Mouse (Mus musculus): ENCODE data around the gene Ehd4. TPM values are rescaled to one million over a fixed set of nuclear protein-coding genes. Genes with fewer than 3 reads are reported as not detected.

Ehd4 gene
- total and polyA plus RNA-seq, 3 experiments: 8.1 to 27.7 (median 9.8) TPM

DNA sequence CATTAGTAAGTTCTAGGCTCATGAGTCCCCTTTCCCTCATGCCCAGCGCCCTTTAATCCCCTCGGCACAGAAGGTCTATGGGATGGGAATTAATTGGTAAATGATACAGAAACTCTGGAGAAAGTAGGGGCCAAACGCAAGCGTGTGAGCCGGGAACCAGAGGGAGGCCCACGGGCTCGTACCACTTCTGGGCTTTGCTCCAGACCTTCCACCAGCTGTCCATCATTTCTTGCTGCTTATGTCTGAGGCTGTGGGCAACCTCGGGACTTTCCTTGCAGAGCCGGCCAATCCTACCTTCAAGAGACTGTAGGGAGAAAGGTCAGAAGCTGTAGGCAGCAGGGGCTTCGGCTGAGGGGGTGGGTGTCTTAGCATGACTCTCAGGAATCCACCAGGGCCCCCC lies 98.5 kb downstream of the Ehd4 start:
- no peak for DNase-seq (ENCODE audit: extremely low read depth)
- Histone ChIP-seq H3K4me1 (ENCODE audit: control insufficient read depth in 1 of 2, insufficient read depth in 2 of 2) (no peaks in the 10 kb centered on the region), H3K4me2 (ENCODE audit: insufficient read depth, low read depth, poor library complexity, severe bottlenecking) (no peak overlapping the region), H3K9me3 (replicated peaks; ENCODE audit: low read length) (no peaks in the 10 kb centered on the region), H3K79me2 (replicated peaks; ENCODE audit: control insufficient read depth, extremely low read depth, insufficient read depth, poor library complexity, severe bottlenecking) (no peaks in the 10 kb centered on the region), H3K4me3 (replicated peaks in 1 of 3; ENCODE audit: low read depth in 2 of 3, low read length in 2 of 3, poor library complexity in 1 of 3) (no peak overlapping the region), H3K36me3 (replicated peaks in 1 of 2; ENCODE audit: control insufficient read depth in 1 of 2, insufficient read depth in 1 of 2, low read length in 1 of 2) (no peaks in the 10 kb centered on the region), H3K9ac (ENCODE audit: insufficient read depth, low read depth) (no peak overlapping the region), H3K27ac (ENCODE audit: insufficient read depth, low read depth) (no peak overlapping the region), H3K27me3 (replicated peaks) (peaks cover 41% of the 10 kb centered on the region)
- dilution Hi-C loops (cut with MboI; ENCODE audit: extremely low pct_ligation_motif_present, extremely low pct_unique_long_range_greater_than_20kb, low sequenced_read_pairs): no loop called here
- TF ChIP-seq ELF1 (IDR thresholded peaks at IDR 0.05; ENCODE audit: low read depth, low read length): no peak
- no peak for TF ChIP-seq TCF12 (IDR thresholded peaks at IDR 0.05; ENCODE audit: low read depth, low read length)
- TF ChIP-seq MAFK (IDR thresholded peaks at IDR 0.05; ENCODE audit: insufficient replicate concordance, low read length): no peak
- no peak for TF ChIP-seq SMC3 (IDR thresholded peaks at IDR 0.05; ENCODE audit: low read depth, low read length)
- no peak for TF ChIP-seq MEF2A (IDR thresholded peaks at IDR 0.05; ENCODE audit: borderline replicate concordance, low read depth, low read length)
- TF ChIP-seq NRF1 (IDR thresholded peaks at IDR 0.05; ENCODE audit: low read depth, low read length): no peak
- no peak for TF ChIP-seq MYC (IDR thresholded peaks at IDR 0.05; ENCODE audit: low read depth, low read length)
- no peak for TF ChIP-seq TBP (conservative IDR thresholded peaks at IDR 0.05; ENCODE audit: low read depth, low read length)
- TF ChIP-seq CHD2 (IDR thresholded peaks at IDR 0.05; ENCODE audit: low read length): no peak
- TF ChIP-seq ZKSCAN1 (IDR thresholded peaks at IDR 0.05; ENCODE audit: borderline replicate concordance, low read depth, low read length): no peak
- TF ChIP-seq POLR2AphosphoS2 (IDR thresholded peaks at IDR 0.05; ENCODE audit: low read depth, low read length): no peak
- no peak for TF ChIP-seq ETS1 (conservative IDR thresholded peaks at IDR 0.05; ENCODE audit: low read depth, low read length)
- no peak for TF ChIP-seq ZMIZ1 (IDR thresholded peaks at IDR 0.05; ENCODE audit: low read depth, low read length)
- no peak for TF ChIP-seq ZNF384 (IDR thresholded peaks at IDR 0.05; ENCODE audit: low read depth, low read length)
- TF ChIP-seq USF2 (conservative IDR thresholded peaks at IDR 0.05; ENCODE audit: low read depth, low read length): no peak
- no peak for TF ChIP-seq RCOR1 (conservative IDR thresholded peaks at IDR 0.05; ENCODE audit: low read depth, low read length)
- TF ChIP-seq PAX5 (IDR thresholded peaks at IDR 0.05; ENCODE audit: low read length): no peak
- in situ Hi-C loops (cut with MboI; ENCODE audit: low pct_ligation_motif_present, low pct_unique_long_range_greater_than_20kb, low sequenced_read_pairs): no loop called here

- no peak overlapping the region for H3K27ac ChIP-seq (ENCODE audit: insufficient read depth, low read depth)
- in situ Hi-C loops (cut with MboI; ENCODE audit: low pct_ligation_motif_present, low pct_unique_long_range_greater_than_20kb, low sequenced_read_pairs) (no loop called here), dilution Hi-C loops (cut with MboI; ENCODE audit: extremely low pct_ligation_motif_present, extremely low pct_unique_long_range_greater_than_20kb, low sequenced_read_pairs) (no loop called here)
- H3K4me3 ChIP-seq (replicated peaks in 1 of 3; ENCODE audit: low read depth in 2 of 3, low read length in 2 of 3, poor library complexity in 1 of 3): no peak overlapping the region
- H3K79me2 ChIP-seq (replicated peaks; ENCODE audit: control insufficient read depth, extremely low read depth, insufficient read depth, poor library complexity, severe bottlenecking): no peaks in the 10 kb centered on the region
- no peaks in the 10 kb centered on the region for H3K4me1 ChIP-seq (ENCODE audit: control insufficient read depth in 1 of 2, insufficient read depth in 2 of 2)
- no peak overlapping the region for H3K4me2 ChIP-seq (ENCODE audit: insufficient read depth, low read depth, poor library complexity, severe bottlenecking)
- H3K36me3 ChIP-seq (replicated peaks in 1 of 2; ENCODE audit: control insufficient read depth in 1 of 2, insufficient read depth in 1 of 2, low read length in 1 of 2): no peaks in the 10 kb centered on the region
- H3K9ac ChIP-seq (ENCODE audit: insufficient read depth, low read depth): no peak overlapping the region
- H3K27me3 ChIP-seq (replicated peaks): peaks cover 37% of the 10 kb centered on the region
- no peaks in the 10 kb centered on the region for H3K9me3 ChIP-seq (replicated peaks; ENCODE audit: low read length)
- DNase-seq (ENCODE audit: extremely low read depth): no peak
- TF ChIP-seq JUND (conservative IDR thresholded peaks at IDR 0.05; ENCODE audit: low read depth, low read length) (no peak), SIN3A (IDR thresholded peaks at IDR 0.05; ENCODE audit: low read length) (no peak), USF2 (conservative IDR thresholded peaks at IDR 0.05; ENCODE audit: low read depth, low read length) (no peak), PAX5 (IDR thresholded peaks at IDR 0.05; ENCODE audit: low read length) (no peak), ETS1 (conservative IDR thresholded peaks at IDR 0.05; ENCODE audit: low read depth, low read length) (no peak), MAFK (IDR thresholded peaks at IDR 0.05; ENCODE audit: insufficient replicate concordance, low read length) (no peak), MAZ (IDR thresholded peaks at IDR 0.05; ENCODE audit: low read depth, low read length) (no peak), MXI1 (IDR thresholded peaks at IDR 0.05; ENCODE audit: low read depth, low read length) (no peak), MAX (IDR thresholded peaks at IDR 0.05; ENCODE audit: low read length) (no peak), NELFE (IDR thresholded peaks at IDR 0.05; ENCODE audit: low read depth, low read length) (no peak), RCOR1 (conservative IDR thresholded peaks at IDR 0.05; ENCODE audit: low read depth, low read length) (no peak)
Observed at GRCm38 (mm10) chr2:120054771-120055552, 99.4 kb downstream of the Ehd4 start.

Measured in CH12.LX (cell line).